Mouse (Mus musculus) 416B (cell line): ENCODE results near the gene Arhgef25.

Experiments used
- DNase-seq: peaks from one replicate; pipeline ENCODE4 v3.0.0; 2011; ENCODE audit warnings: low read depth

The Arhgef25 gene

DNA sequence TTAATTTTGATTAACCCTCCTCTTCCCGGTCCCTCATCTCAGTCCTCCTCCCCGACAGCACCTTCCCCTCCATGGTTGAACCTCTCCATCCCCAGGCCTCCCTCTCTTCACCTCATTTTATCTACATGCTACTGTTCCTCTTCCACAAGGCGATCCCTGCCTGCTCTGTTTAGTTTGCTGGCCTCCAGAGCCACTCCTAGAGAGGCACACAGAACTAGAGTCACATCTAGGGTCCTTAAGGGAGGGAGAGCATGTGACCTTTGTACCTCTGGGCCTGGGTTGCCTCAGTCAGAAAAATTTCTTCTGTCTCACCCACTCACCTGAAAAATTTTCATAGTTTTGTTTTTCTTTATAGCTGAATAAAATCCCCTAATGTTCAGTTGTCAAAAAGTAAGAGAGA is 52.0 kb downstream of the Arhgef25 start:
- no peak for DNase-seq

GRCm38 (mm10) chr10:127136510-127136909 is 53.4 kb downstream of the Arhgef25 start:
- peak; percentile 96 for DNase-seq

GRCm38 (mm10) chr10:127135118-127135836 is 54.6 kb downstream of the Arhgef25 start:
- peak; percentile 92 for DNase-seq

DNA sequence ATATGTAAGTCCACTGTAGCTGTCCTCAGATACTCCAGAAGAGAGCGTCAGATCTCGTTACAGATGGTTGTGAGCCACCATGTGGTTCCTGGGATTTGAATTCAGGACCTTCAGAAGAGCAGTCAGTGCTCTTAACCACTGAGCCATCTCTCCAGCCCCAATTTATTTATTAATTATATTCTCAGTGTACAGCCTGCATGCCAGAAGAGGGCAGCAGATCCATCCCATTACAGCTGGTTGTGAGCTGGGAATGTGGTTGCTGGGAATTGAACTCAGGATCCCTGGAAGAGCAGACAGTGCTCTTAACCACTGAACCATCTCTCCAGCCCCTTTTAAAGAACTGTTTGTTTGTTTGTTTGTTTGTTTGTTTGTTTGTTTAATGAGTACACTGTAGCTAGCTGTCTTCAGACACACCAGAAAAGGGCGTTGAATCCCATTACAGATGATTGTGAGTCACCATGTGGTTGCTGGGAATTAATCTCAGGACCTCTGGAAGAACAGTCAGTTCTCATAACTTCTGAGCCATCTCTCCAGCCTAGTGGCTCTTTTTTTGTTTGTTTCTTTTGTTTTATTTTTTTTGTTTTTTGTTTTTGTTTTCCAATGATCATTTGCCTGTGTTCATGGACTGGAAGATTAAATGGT is 55.4 kb downstream of the Arhgef25 start:
- DNase-seq = peak; percentile 76
